Mouse (Mus musculus): ENCODE results near the gene Klhl40.

- TF ChIP-seq CTCF (IDR thresholded peaks at IDR 0.05; ENCODE audit: borderline replicate concordance, insufficient read depth, low read depth, low read length) (no peak), POLR2A (IDR thresholded peaks at IDR 0.05; ENCODE audit: borderline replicate concordance, insufficient read depth, low read length) (no peak)
Measured at GRCm38 (mm10) chr9:121763716-121764115, 13.7 kb upstream of the Klhl40 start.
